Mouse (Mus musculus): ENCODE measurements at regions not wholly inside any gene's neighbourhood (a gene's known extent, or its start where the extent isn't known, plus 50 kb on each side); places are given as distances from the start of the nearest gene placed in this dataset.
A peak's percentile ranks its signal among the peaks of the same experiment; 100 is the strongest.

GRCm38 (mm10) chr2:75556744-75557143, 102.3 kb upstream of the Hnrnpa3 start:
- no peaks in the 10 kb centered on the region for H3K9me3 ChIP-seq (replicated peaks)
- no peaks in the 10 kb centered on the region for H3K36me3 ChIP-seq
- ATAC-seq (ENCODE audit: insufficient number of reproducible peaks, low FRiP score) = no peak
- H3K4me1 ChIP-seq (replicated peaks) = peaks cover 5% of the 10 kb centered on the region; the same call in 1 of the 2 replicates
- no peaks in the 10 kb centered on the region for H3K27me3 ChIP-seq (replicated peaks)
- no peak overlapping the region for H3K9ac ChIP-seq
- H3K27ac ChIP-seq (ENCODE audit: poor library complexity, severe bottlenecking) = no peak overlapping the region
- 38% methylated on average over 7 of the region's 7 CpGs for WGBS
- H3K4me3 ChIP-seq = no peak overlapping the region
- H3K4me2 ChIP-seq = no peak overlapping the region

- no peak overlapping the region for H3K9ac ChIP-seq
- H3K27ac ChIP-seq (ENCODE audit: poor library complexity, severe bottlenecking) = no peak overlapping the region
- 84% methylated on average over 11 of the region's 11 CpGs for WGBS
- H3K9me3 ChIP-seq (replicated peaks) = no peaks in the 10 kb centered on the region
- H3K4me1 ChIP-seq (replicated peaks) = peaks cover 5% of the 10 kb centered on the region; the same call in 1 of the 2 replicates
- no peak overlapping the region for H3K4me2 ChIP-seq
- H3K4me3 ChIP-seq = no peak overlapping the region
- no peak for ATAC-seq (ENCODE audit: insufficient number of reproducible peaks, low FRiP score)
- no peaks in the 10 kb centered on the region for H3K27me3 ChIP-seq (replicated peaks)
- H3K36me3 ChIP-seq = no peaks in the 10 kb centered on the region
Measured at GRCm38 (mm10) chr2:75557392-75557791, 101.7 kb upstream of the Hnrnpa3 start.

- 61% methylated on average over 6 of the region's 6 CpGs for WGBS
- Histone ChIP-seq H3K4me1 (replicated peaks) (peaks cover 5% of the 10 kb centered on the region; the same call in 1 of the 2 replicates), H3K9ac (no peak overlapping the region), H3K27ac (ENCODE audit: poor library complexity, severe bottlenecking) (no peak overlapping the region), H3K9me3 (replicated peaks) (no peaks in the 10 kb centered on the region), H3K4me3 (no peak overlapping the region), H3K27me3 (replicated peaks) (no peaks in the 10 kb centered on the region), H3K36me3 (no peaks in the 10 kb centered on the region), H3K4me2 (no peak overlapping the region)
- ATAC-seq (ENCODE audit: insufficient number of reproducible peaks, low FRiP score) = no peak
Measured at GRCm38 (mm10) chr2:75559920-75560319, 99.1 kb upstream of the Hnrnpa3 start.

- H3K36me3 ChIP-seq = no peaks in the 10 kb centered on the region
- no peaks in the 10 kb centered on the region for H3K27me3 ChIP-seq (replicated peaks)
- no peaks in the 10 kb centered on the region for H3K9me3 ChIP-seq (replicated peaks)
- 45% methylated on average over 9 of the region's 9 CpGs for WGBS
- no peaks in the 10 kb centered on the region for H3K4me1 ChIP-seq (replicated peaks)
- ATAC-seq (ENCODE audit: insufficient number of reproducible peaks, low FRiP score) = no peak
- H3K4me3 ChIP-seq = no peak overlapping the region
- no peak overlapping the region for H3K27ac ChIP-seq (ENCODE audit: poor library complexity, severe bottlenecking)
- H3K4me2 ChIP-seq = peak overlapping the region; percentile 14; the same call in 1 of the 2 replicates
- no peak overlapping the region for H3K9ac ChIP-seq
Measured at GRCm38 (mm10) chr2:75563253-75563913, 95.7 kb upstream of the Hnrnpa3 start.

- WGBS = 68% methylated on average over 5 of the region's 5 CpGs
- no peaks in the 10 kb centered on the region for H3K27me3 ChIP-seq (replicated peaks)
- no peak overlapping the region for H3K9ac ChIP-seq
- no peaks in the 10 kb centered on the region for H3K9me3 ChIP-seq (replicated peaks)
- ATAC-seq (ENCODE audit: insufficient number of reproducible peaks, low FRiP score) = no peak
- no peak overlapping the region for H3K4me2 ChIP-seq
- H3K4me3 ChIP-seq = no peak overlapping the region
- no peaks in the 10 kb centered on the region for H3K4me1 ChIP-seq (replicated peaks)
- no peaks in the 10 kb centered on the region for H3K36me3 ChIP-seq
- H3K27ac ChIP-seq (ENCODE audit: poor library complexity, severe bottlenecking) = no peak overlapping the region
Measured at GRCm38 (mm10) chr2:75564809-75565208, 94.3 kb upstream of the Hnrnpa3 start.

- no peak for ATAC-seq (ENCODE audit: insufficient number of reproducible peaks, low FRiP score)
- 83% methylated on average over 4 of the region's 4 CpGs for WGBS
- H3K4me1 ChIP-seq (replicated peaks) = no peaks in the 10 kb centered on the region
Measured at GRCm38 (mm10) chr2:75567131-75567530, 91.9 kb upstream of the Hnrnpa3 start.

GRCm38 (mm10) chr2:75569756-75570155, 89.3 kb upstream of the Hnrnpa3 start:
- Histone ChIP-seq H3K9ac (no peak overlapping the region), H3K36me3 (no peaks in the 10 kb centered on the region), H3K27ac (ENCODE audit: poor library complexity, severe bottlenecking) (no peak overlapping the region), H3K9me3 (replicated peaks) (no peaks in the 10 kb centered on the region), H3K27me3 (replicated peaks) (no peaks in the 10 kb centered on the region), H3K4me2 (no peak overlapping the region), H3K4me1 (replicated peaks) (no peaks in the 10 kb centered on the region), H3K4me3 (no peak overlapping the region)
- WGBS = 84% methylated on average over 6 of the region's 6 CpGs
- ATAC-seq (ENCODE audit: insufficient number of reproducible peaks, low FRiP score) = no peak

More at GRCm38 (mm10) chr2:75567131-75567530, 91.9 kb upstream of the Hnrnpa3 start:
- Histone ChIP-seq H3K9ac (no peak overlapping the region), H3K36me3 (no peaks in the 10 kb centered on the region), H3K27me3 (replicated peaks) (no peaks in the 10 kb centered on the region), H3K9me3 (replicated peaks) (no peaks in the 10 kb centered on the region), H3K27ac (ENCODE audit: poor library complexity, severe bottlenecking) (no peak overlapping the region), H3K4me3 (no peak overlapping the region), H3K4me2 (no peak overlapping the region)

GRCm38 (mm10) chr2:75570246-75570645, 88.8 kb upstream of the Hnrnpa3 start:
- no peak overlapping the region for H3K27ac ChIP-seq (ENCODE audit: poor library complexity, severe bottlenecking)
- no peaks in the 10 kb centered on the region for H3K27me3 ChIP-seq (replicated peaks)
- H3K36me3 ChIP-seq = no peaks in the 10 kb centered on the region
- H3K4me2 ChIP-seq = no peak overlapping the region
- H3K4me1 ChIP-seq (replicated peaks) = no peaks in the 10 kb centered on the region
- no peak overlapping the region for H3K4me3 ChIP-seq
- 72% methylated on average over 2 of the region's 2 CpGs for WGBS
- ATAC-seq (ENCODE audit: insufficient number of reproducible peaks, low FRiP score) = no peak
- H3K9ac ChIP-seq = no peak overlapping the region
- H3K9me3 ChIP-seq (replicated peaks) = no peaks in the 10 kb centered on the region

- peak; percentile 87 for ATAC-seq (ENCODE audit: insufficient number of reproducible peaks, low FRiP score)
- Histone ChIP-seq H3K4me2 (peak overlapping the region; percentile 61), H3K9ac (no peak overlapping the region), H3K27me3 (replicated peaks) (0 out of 2 replicates have a peak, but pooled peaks cover 4% of the 10 kb centered on the region), H3K9me3 (replicated peaks) (no peaks in the 10 kb centered on the region), H3K4me1 (replicated peaks) (peaks cover 4% of the 10 kb centered on the region; the same call in 1 of the 2 replicates), H3K27ac (ENCODE audit: poor library complexity, severe bottlenecking) (no peak overlapping the region), H3K36me3 (no peaks in the 10 kb centered on the region), H3K4me3 (peak overlapping the region; percentile 17)
- WGBS = under 1% methylated on average over 16 of the region's 16 CpGs
Measured at GRCm38 (mm10) chr2:75584975-75585374, 74.1 kb upstream of the Hnrnpa3 start.

GRCm38 (mm10) chr2:75588572-75588971, 70.5 kb upstream of the Hnrnpa3 start:
- Histone ChIP-seq H3K9ac (no peak overlapping the region), H3K4me3 (no peak overlapping the region), H3K36me3 (no peaks in the 10 kb centered on the region), H3K9me3 (replicated peaks) (no peaks in the 10 kb centered on the region), H3K4me2 (no peak overlapping the region), H3K27ac (ENCODE audit: poor library complexity, severe bottlenecking) (no peak overlapping the region), H3K27me3 (replicated peaks) (0 out of 2 replicates have a peak, but pooled peaks cover 16% of the 10 kb centered on the region), H3K4me1 (replicated peaks) (peaks cover 4% of the 10 kb centered on the region; the same call in 1 of the 2 replicates)
- no peak for ATAC-seq (ENCODE audit: insufficient number of reproducible peaks, low FRiP score)
- WGBS = under 1% methylated on average over 6 of the region's 6 CpGs

- no peaks in the 10 kb centered on the region for H3K36me3 ChIP-seq
- peaks cover 4% of the 10 kb centered on the region; the same call in 1 of the 2 replicates for H3K4me1 ChIP-seq (replicated peaks)
- H3K9ac ChIP-seq = peak overlapping the region; percentile 71
- H3K27ac ChIP-seq (ENCODE audit: poor library complexity, severe bottlenecking) = no peak overlapping the region
- WGBS = 3% methylated on average over 19 of the region's 19 CpGs
- H3K9me3 ChIP-seq (replicated peaks) = no peaks in the 10 kb centered on the region
- H3K4me2 ChIP-seq = peak overlapping the region; percentile 75
- 0 out of 2 replicates have a peak, but pooled peaks cover 23% of the 10 kb centered on the region for H3K27me3 ChIP-seq (replicated peaks)
- H3K4me3 ChIP-seq = peak overlapping the region; percentile 32
- ATAC-seq (ENCODE audit: insufficient number of reproducible peaks, low FRiP score) = peak; percentile 38; the same call in 1 of the 2 replicates
Measured at GRCm38 (mm10) chr2:75589452-75589851, 69.6 kb upstream of the Hnrnpa3 start.

Measured in heart, embryonic 12.5 days (tissue).